Mouse (Mus musculus): Measurements from ENCODE around the gene 0610030E20Rik. TPM values are rescaled to one million over a fixed set of nuclear protein-coding genes. Genes with fewer than 3 reads are reported as not detected.

0610030E20Rik gene
- total RNA-seq, 2 experiments from 2014 or later = 9.4 to 10.1 TPM

- intact Hi-C loops (cut with DNase I) = no loop called here
- no peak for DNase-seq (ENCODE audit: low spot score)
These were observed 41.1 kb downstream of the 0610030E20Rik start for GRCm38 (mm10) chr6:72388266-72388665.

GRCm38 (mm10) chr6:72388791-72389329, 41.7 kb downstream of the 0610030E20Rik start:
- DNase-seq (ENCODE audit: low spot score) = no peak
- intact Hi-C loops (cut with DNase I) = no loop called here

GRCm38 (mm10) chr6:72389471-72389940, 42.4 kb downstream of the 0610030E20Rik start:
- DNase-seq (ENCODE audit: low spot score) = no peak
- intact Hi-C loops (cut with DNase I) = no loop called here

GRCm38 (mm10) chr6:72389941-72390771, 43.0 kb downstream of the 0610030E20Rik start, which contains the start of gene Vamp8:
Vamp8 (minus strand) TSS chr6:72390703.
- intact Hi-C loops (cut with DNase I) = no loop called here

GRCm38 (mm10) chr6:72390795-72391521, 43.8 kb downstream of the 0610030E20Rik start:
- intact Hi-C loops (cut with DNase I) = no loop called here
- DNase-seq (ENCODE audit: low spot score) = peak; percentile 69

More at GRCm38 (mm10) chr6:72389941-72390771, 43.0 kb downstream of the 0610030E20Rik start, which contains the start of gene Vamp8:
- peak; percentile 87 for DNase-seq (ENCODE audit: low spot score)

GRCm38 (mm10) chr6:72392341-72392740, 45.2 kb downstream of the 0610030E20Rik start:
- intact Hi-C loops (cut with DNase I) = no loop called here
- DNase-seq (ENCODE audit: low spot score) = no peak

- no peak for DNase-seq (ENCODE audit: low spot score)
- intact Hi-C loops (cut with DNase I) = no loop called here
These were observed 49.7 kb downstream of the 0610030E20Rik start for GRCm38 (mm10) chr6:72396837-72397251.

- no peak for DNase-seq (ENCODE audit: low spot score)
- intact Hi-C loops (cut with DNase I) = no loop called here
These were observed 52.9 kb downstream of the 0610030E20Rik start for GRCm38 (mm10) chr6:72399967-72400366.

- intact Hi-C loops (cut with DNase I) = no loop called here
- DNase-seq (ENCODE audit: low spot score) = peak; percentile 49
These were observed 54.8 kb downstream of the 0610030E20Rik start for GRCm38 (mm10) chr6:72401875-72402274.

Other genes starting within 250 kb of the 0610030E20Rik start
- gene St3gal5, start 249.7 kb upstream of the 0610030E20Rik start, total RNA-seq (2021) = 10 to 100 TPM; 56.3 to 58.1 TPM
- gene Atoh8, start 111.7 kb upstream of the 0610030E20Rik start, total RNA-seq (2021) = 10 to 100 TPM in 1 of 2 experiments, 1 to 10 TPM in 1; 6.1 to 12.4 TPM
- under 1 TPM in 1 of 2 experiments, not detected in 1; 0.45 TPM for gene Sftpb, start 42.7 kb upstream of the 0610030E20Rik start, total RNA-seq (2021)
- gene Usp39, start 2.1 kb upstream of the 0610030E20Rik start, total RNA-seq (2021) = 10 to 100 TPM; 15.7 to 16.6 TPM
- gene Tmem150a, start 8.1 kb downstream of the 0610030E20Rik start, total RNA-seq (2021) = 10 to 100 TPM; 18.0 to 21.1 TPM
- gene Rnf181, start 19.6 kb downstream of the 0610030E20Rik start, total RNA-seq (2021) = 10 to 100 TPM; 33.9 to 41.2 TPM
- gene Vamp5, start 33.2 kb downstream of the 0610030E20Rik start, total RNA-seq (2021) = 10 to 100 TPM; 56.3 to 59.6 TPM
- gene Vamp8, start 43.4 kb downstream of the 0610030E20Rik start, total RNA-seq (2021) = 10 to 100 TPM; 72.2 to 74.1 TPM
- 10 to 100 TPM; 33.3 to 35.0 TPM for gene Ggcx, start 67.0 kb downstream of the 0610030E20Rik start, total RNA-seq (2021)
- gene Mat2a, start 92.2 kb downstream of the 0610030E20Rik start, total RNA-seq (2021) = 100 to 1,000 TPM; 106 to 141 TPM
- gene Sh2d6, start 174.4 kb downstream of the 0610030E20Rik start, total RNA-seq (2021) = not detected
- 1 to 10 TPM; 6.5 to 8.7 TPM for gene Capg, start 197.1 kb downstream of the 0610030E20Rik start, total RNA-seq (2021)